18 mouse cellular contexts compared by ENCODE assay signal in genomic region chr5:139347225-139347624, GRCm38 (mm10). TPM values are rescaled to one million over a fixed set of nuclear protein-coding genes. Genes with fewer than 3 reads are reported as not detected.
DNase-seq lines count a peak whose midpoint lies in the region; ATAC-seq and TF ChIP-seq lines count a peak whose summit lies in the region.
"Had no signal": no experiment of that assay in that cellular context is flagged by ENCODE, and none has a peak within 500 bp of the region (broad histone marks: within the 10 kb centered on the region; RNA-seq: fewer than 3 reads in every experiment).

No protein-coding gene starts in this region.

- 47% methylated on average over 1 of the region's 1 CpGs for WGBS in lung, embryonic 14.5 days
- WGBS in kidney, embryonic 15.5 days, result 64% methylated on average over 1 of the region's 1 CpGs
- 50% methylated on average over 1 of the region's 1 CpGs for whole genome bisulfite sequencing in stomach, postnatal 0 days

- TF ChIP-seq CTCF in lung, embryonic 14.5 days (IDR thresholded peaks at IDR 0.05; ENCODE audit: low read depth), result no peak
- TF ChIP-seq CTCF in stomach, postnatal 0 days (IDR thresholded peaks at IDR 0.05; ENCODE audit: low read depth), result no peak

- H3K27ac ChIP-seq in lung, embryonic 14.5 days (ENCODE audit: low read depth), result peak overlapping the region; percentile 50; the same call in 1 of the 2 replicates
- peak overlapping the region; percentile 75; the same call in 1 of the 2 replicates for H3K27ac ChIP-seq in kidney, embryonic 15.5 days
- peak overlapping the region; percentile 71 for H3K27ac ChIP-seq in stomach, postnatal 0 days (replicated peaks)
- H3K27ac ChIP-seq: embryonic facial prominence, embryonic 15.5 days; forebrain, embryonic 12.5 days; hindbrain, embryonic 12.5 days; limb, embryonic 15.5 days; macrophage; midbrain, embryonic 12.5 days had no signal

- peaks cover 8% of the 10 kb centered on the region for H3K36me3 ChIP-seq in lung, embryonic 14.5 days (ENCODE audit: insufficient read depth)
- H3K36me3 ChIP-seq in kidney, embryonic 15.5 days, result peaks cover 8% of the 10 kb centered on the region
- H3K36me3 ChIP-seq in stomach, postnatal 0 days (ENCODE audit: control insufficient read depth, insufficient read depth, low read length), result peaks cover 6% of the 10 kb centered on the region; the same call in 1 of the 2 replicates

- H3K9me3 ChIP-seq in lung, embryonic 14.5 days (ENCODE audit: low read depth, low read length), result no peaks in the 10 kb centered on the region
- H3K9me3 ChIP-seq in kidney, embryonic 15.5 days (replicated peaks), result no peaks in the 10 kb centered on the region
- no peaks in the 10 kb centered on the region for H3K9me3 ChIP-seq in stomach, postnatal 0 days (ENCODE audit: control insufficient read depth, low read length)
- H3K9me3 ChIP-seq: embryonic facial prominence, embryonic 15.5 days; forebrain, embryonic 12.5 days; hindbrain, embryonic 12.5 days; limb, embryonic 15.5 days; midbrain, embryonic 12.5 days had no signal

- TF ChIP-seq EP300 in stomach, postnatal 0 days (optimal IDR thresholded peaks at IDR 0.05), result no peak

- ATAC-seq in lung, embryonic 14.5 days (ENCODE audit: insufficient read depth), result no peak
- ATAC-seq in kidney, embryonic 15.5 days (replicated peaks; ENCODE audit: low FRiP score), result no peak
- ATAC-seq in stomach, postnatal 0 days (ENCODE audit: low FRiP score, low TSS enrichment), result no peak

- no peaks in the 10 kb centered on the region for H3K27me3 ChIP-seq in lung, embryonic 14.5 days (ENCODE audit: insufficient read depth, low read length)
- H3K27me3 ChIP-seq in kidney, embryonic 15.5 days, result peaks cover 10% of the 10 kb centered on the region
- H3K27me3 ChIP-seq in stomach, postnatal 0 days (ENCODE audit: control insufficient read depth, insufficient read depth, low read length), result no peaks in the 10 kb centered on the region
- H3K27me3 ChIP-seq: embryonic facial prominence, embryonic 15.5 days; limb, embryonic 15.5 days had no signal

- DNase-seq in kidney, adult 11 months, result peak; percentile 47
- no peak for DNase-seq in kidney, postnatal 10 days
- DNase-seq in lung, embryonic 14.5 days, result no peak
- no peak for DNase-seq in lung, postnatal 14 days
- DNase-seq in stomach, postnatal 0 days (ENCODE audit: low spot score), result no peak
- no peak for DNase-seq in ovary, postnatal 36 days (ENCODE audit: low spot score)
- no peak for DNase-seq in cerebellum, adult 11-12 months
- DNase-seq: cerebellum, adult 9-11 months; gastrocnemius, postnatal 25 days had no signal

- H3K4me3 ChIP-seq in lung, embryonic 14.5 days (ENCODE audit: low read depth, low read length), result no peak overlapping the region
- H3K4me3 ChIP-seq in kidney, embryonic 15.5 days (replicated peaks), result no peak overlapping the region
- no peak overlapping the region for H3K4me3 ChIP-seq in stomach, postnatal 0 days (ENCODE audit: low read depth, low read length)
- H3K4me3 ChIP-seq: embryonic facial prominence, embryonic 15.5 days; forebrain, embryonic 12.5 days; hindbrain, embryonic 12.5 days; limb, embryonic 15.5 days; midbrain, embryonic 12.5 days had no signal

- no peak overlapping the region for H3K9ac ChIP-seq in lung, embryonic 14.5 days
- no peak overlapping the region for H3K9ac ChIP-seq in kidney, embryonic 15.5 days
- H3K9ac ChIP-seq in stomach, postnatal 0 days (ENCODE audit: low read length), result no peak overlapping the region
- H3K9ac ChIP-seq: embryonic facial prominence, embryonic 15.5 days; forebrain, embryonic 12.5 days; hindbrain, embryonic 12.5 days; limb, embryonic 15.5 days; midbrain, embryonic 12.5 days had no signal

- H3K4me1 ChIP-seq in lung, embryonic 14.5 days (ENCODE audit: insufficient read depth), result peaks cover 2% of the 10 kb centered on the region; the same call in 1 of the 2 replicates
- peaks cover 37% of the 10 kb centered on the region for H3K4me1 ChIP-seq in kidney, embryonic 15.5 days
- peaks cover 12% of the 10 kb centered on the region for H3K4me1 ChIP-seq in stomach, postnatal 0 days (replicated peaks; ENCODE audit: control insufficient read depth, insufficient read depth)

- no peak overlapping the region for H3K4me2 ChIP-seq in lung, embryonic 14.5 days
- no peak overlapping the region for H3K4me2 ChIP-seq in kidney, embryonic 15.5 days
- H3K4me2 ChIP-seq in stomach, postnatal 0 days (replicated peaks; ENCODE audit: low read depth), result no peak overlapping the region
- H3K4me2 ChIP-seq: embryonic facial prominence, embryonic 15.5 days; forebrain, embryonic 12.5 days; hindbrain, embryonic 12.5 days; limb, embryonic 15.5 days; midbrain, embryonic 12.5 days had no signal

RNA-seq across cellular contexts. Expression of gene Cox19, which starts 4.0 kb away (rescaled TPM):
- 102 and 106 TPM in 2 replicates for polyA plus RNA-seq in lung, embryonic 14.5 days (2014; fragmentation: Nextera tagmentation; extraction: Ambion mirVana)
- 96.2 and 102 TPM in 2 replicates for polyA plus RNA-seq in kidney, embryonic 15.5 days (2015; fragmentation: Nextera tagmentation; extraction: Ambion mirVana)
- 109 and 114 TPM in 2 replicates for polyA plus RNA-seq in stomach, postnatal 0 days (2015; fragmentation: Nextera tagmentation; extraction: Ambion mirVana)

RNA-seq across cellular contexts. Expression of gene Cyp2w1, which starts 5.2 kb away (rescaled TPM):
- not detected in 2 replicates for polyA plus RNA-seq in lung, embryonic 14.5 days (2014; fragmentation: Nextera tagmentation; extraction: Ambion mirVana)
- 0.16 and 0.60 TPM in 2 replicates for polyA plus RNA-seq in kidney, embryonic 15.5 days (2015; fragmentation: Nextera tagmentation; extraction: Ambion mirVana)
- 4.8 and 8.5 TPM in 2 replicates for polyA plus RNA-seq in stomach, postnatal 0 days (2015; fragmentation: Nextera tagmentation; extraction: Ambion mirVana)
- polyA plus RNA-seq: heart, postnatal 0 days; macrophage; neural tube, embryonic 14.5 days had no signal

RNA-seq across cellular contexts. Expression of gene Adap1, which starts 21.8 kb away (rescaled TPM):
- 3.6 and 4.0 TPM in 2 replicates for polyA plus RNA-seq in lung, embryonic 14.5 days (2014; fragmentation: Nextera tagmentation; extraction: Ambion mirVana)
- polyA plus RNA-seq in kidney, embryonic 15.5 days (2015; fragmentation: Nextera tagmentation; extraction: Ambion mirVana), result 2.1 and 2.2 TPM in 2 replicates
- 13.8 and 14.9 TPM in 2 replicates for polyA plus RNA-seq in stomach, postnatal 0 days (2015; fragmentation: Nextera tagmentation; extraction: Ambion mirVana)

RNA-seq across cellular contexts. Expression of gene Gpr146, which starts 30.3 kb away (rescaled TPM):
- 3.5 and 4.3 TPM in 2 replicates for polyA plus RNA-seq in lung, embryonic 14.5 days (2014; fragmentation: Nextera tagmentation; extraction: Ambion mirVana)
- 4.1 and 5.4 TPM in 2 replicates for polyA plus RNA-seq in kidney, embryonic 15.5 days (2015; fragmentation: Nextera tagmentation; extraction: Ambion mirVana)
- polyA plus RNA-seq in stomach, postnatal 0 days (2015; fragmentation: Nextera tagmentation; extraction: Ambion mirVana), result 3.5 TPM in 2 replicates

RNA-seq across cellular contexts. Expression of gene C130050O18Rik, which starts 57.9 kb away (rescaled TPM):
- polyA plus RNA-seq in lung, embryonic 14.5 days (2014; fragmentation: Nextera tagmentation; extraction: Ambion mirVana), result 1.1 TPM in 2 replicates
- 0.60 and 1.2 TPM in 2 replicates for polyA plus RNA-seq in kidney, embryonic 15.5 days (2015; fragmentation: Nextera tagmentation; extraction: Ambion mirVana)
- 0.41 and 0.46 TPM in 2 replicates for polyA plus RNA-seq in stomach, postnatal 0 days (2015; fragmentation: Nextera tagmentation; extraction: Ambion mirVana)
